In the genomic region with DNA sequence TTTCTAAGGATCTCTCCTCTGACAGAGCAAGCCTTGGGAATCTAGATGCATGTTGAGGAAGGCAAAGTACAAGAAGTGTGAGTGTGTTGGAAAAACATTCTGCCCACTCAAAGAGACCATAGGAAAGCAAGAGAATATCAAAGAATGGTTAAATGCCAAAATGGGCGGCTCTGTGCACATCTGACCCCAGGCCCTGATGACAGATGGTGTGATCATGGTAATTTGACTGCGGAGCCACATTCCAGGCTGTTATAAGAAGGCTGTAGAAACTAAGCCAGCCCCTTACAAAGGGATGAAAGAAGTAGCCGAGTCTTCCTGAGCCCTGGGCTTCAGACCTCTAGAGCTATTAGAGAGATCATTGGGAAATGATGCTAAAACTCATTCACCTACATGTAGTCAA, we compare ENCODE assay signal across 17 mouse cellular contexts. TPM values are rescaled to one million over a fixed set of nuclear protein-coding genes. Genes with fewer than 3 reads are reported as not detected.
DNase-seq lines count a peak whose midpoint lies in the region; ATAC-seq lines count a peak whose summit lies in the region.
"Had no signal": no experiment of that assay in that cellular context is flagged by ENCODE, and none has a peak within 500 bp of the region (broad histone marks: within the 10 kb centered on the region; RNA-seq: fewer than 3 reads in every experiment).

No protein-coding gene starts in this region.

- H3K9ac ChIP-seq in forebrain, embryonic 13.5 days, result no peak overlapping the region
- H3K9ac ChIP-seq in forebrain, embryonic 15.5 days (replicated peaks), result no peak overlapping the region
- no peak overlapping the region for H3K9ac ChIP-seq in midbrain, embryonic 13.5 days (replicated peaks)
- H3K9ac ChIP-seq in hindbrain, embryonic 16.5 days (ENCODE audit: low read depth, low read length), result no peak overlapping the region
- H3K9ac ChIP-seq: hindbrain, embryonic 15.5 days; limb, embryonic 15.5 days had no signal

- no peak for ATAC-seq in forebrain, embryonic 13.5 days
- no peak for ATAC-seq in forebrain, embryonic 15.5 days (replicated peaks)
- ATAC-seq in midbrain, embryonic 13.5 days, result no peak
- peak; percentile 30; the same call in 1 of the 2 replicates for ATAC-seq in hindbrain, embryonic 16.5 days

- no peak for DNase-seq in midbrain, embryonic 10.5 days (ENCODE audit: low spot score)
- DNase-seq in mesoderm, embryonic 11.5 days (ENCODE audit: low read depth, low spot score), result peak; percentile 41
- DNase-seq in adipocyte (ENCODE audit: low spot score), result no peak
- DNase-seq: adrenal gland, postnatal 14 days; B cell, adult 2 months; cerebellum, adult 8-10 months; gastrocnemius, postnatal 10 days; kidney, adult 18-20 months; kidney, postnatal 4 days; thymus, postnatal 4 days had no signal

- peaks cover 9% of the 10 kb centered on the region for H3K4me1 ChIP-seq in forebrain, embryonic 13.5 days
- peaks cover 17% of the 10 kb centered on the region for H3K4me1 ChIP-seq in forebrain, embryonic 15.5 days
- peaks cover 26% of the 10 kb centered on the region for H3K4me1 ChIP-seq in midbrain, embryonic 10.5 days
- H3K4me1 ChIP-seq in midbrain, embryonic 13.5 days (replicated peaks), result peaks cover 11% of the 10 kb centered on the region
- H3K4me1 ChIP-seq in hindbrain, embryonic 16.5 days (ENCODE audit: control insufficient read depth, insufficient read depth, low read depth, low read length), result no peaks in the 10 kb centered on the region; the same call in 1 of the 2 replicates
- H3K4me1 ChIP-seq: limb, embryonic 15.5 days had no signal

- H3K4me2 ChIP-seq in forebrain, embryonic 13.5 days, result no peak overlapping the region
- H3K4me2 ChIP-seq in forebrain, embryonic 15.5 days (replicated peaks), result no peak overlapping the region
- H3K4me2 ChIP-seq in midbrain, embryonic 13.5 days (replicated peaks), result no peak overlapping the region
- H3K4me2 ChIP-seq in hindbrain, embryonic 16.5 days (ENCODE audit: low read length), result no peak overlapping the region
- H3K4me2 ChIP-seq: hindbrain, embryonic 15.5 days; limb, embryonic 15.5 days had no signal

- no peaks in the 10 kb centered on the region for H3K36me3 ChIP-seq in forebrain, embryonic 13.5 days (ENCODE audit: poor library complexity, severe bottlenecking)
- no peaks in the 10 kb centered on the region for H3K36me3 ChIP-seq in forebrain, embryonic 15.5 days
- H3K36me3 ChIP-seq in midbrain, embryonic 10.5 days, result 0 out of 2 replicates have a peak, but pooled peaks cover 3% of the 10 kb centered on the region
- peaks cover 3% of the 10 kb centered on the region; the same call in 1 of the 2 replicates for H3K36me3 ChIP-seq in midbrain, embryonic 13.5 days
- no peaks in the 10 kb centered on the region for H3K36me3 ChIP-seq in hindbrain, embryonic 16.5 days (ENCODE audit: control insufficient read depth, insufficient read depth, low read length)
- H3K36me3 ChIP-seq: embryonic facial prominence, embryonic 10.5 days; hindbrain, embryonic 15.5 days; limb, embryonic 15.5 days had no signal

- peak overlapping the region; percentile 10; the same call in 1 of the 2 replicates for H3K27ac ChIP-seq in forebrain, embryonic 13.5 days
- no peak overlapping the region for H3K27ac ChIP-seq in forebrain, embryonic 15.5 days (replicated peaks)
- peak overlapping the region; percentile 28; the same call in 1 of the 2 replicates for H3K27ac ChIP-seq in midbrain, embryonic 10.5 days (replicated peaks)
- no peak overlapping the region for H3K27ac ChIP-seq in midbrain, embryonic 13.5 days
- no peak overlapping the region for H3K27ac ChIP-seq in hindbrain, embryonic 16.5 days (ENCODE audit: low read depth, low read length)
- H3K27ac ChIP-seq: embryonic facial prominence, embryonic 10.5 days; hindbrain, embryonic 15.5 days; limb, embryonic 15.5 days had no signal

- no peaks in the 10 kb centered on the region for H3K27me3 ChIP-seq in forebrain, embryonic 13.5 days
- H3K27me3 ChIP-seq in forebrain, embryonic 15.5 days, result no peaks in the 10 kb centered on the region
- H3K27me3 ChIP-seq in midbrain, embryonic 10.5 days (ENCODE audit: low read depth, poor library complexity, severe bottlenecking), result no peaks in the 10 kb centered on the region
- H3K27me3 ChIP-seq in midbrain, embryonic 13.5 days, result no peaks in the 10 kb centered on the region
- no peaks in the 10 kb centered on the region for H3K27me3 ChIP-seq in hindbrain, embryonic 16.5 days (replicated peaks; ENCODE audit: control insufficient read depth, insufficient read depth, low read length)
- H3K27me3 ChIP-seq: hindbrain, embryonic 15.5 days; limb, embryonic 15.5 days had no signal

- no peaks in the 10 kb centered on the region for H3K9me3 ChIP-seq in forebrain, embryonic 13.5 days (replicated peaks)
- no peaks in the 10 kb centered on the region for H3K9me3 ChIP-seq in forebrain, embryonic 15.5 days
- no peaks in the 10 kb centered on the region for H3K9me3 ChIP-seq in midbrain, embryonic 10.5 days (replicated peaks)
- no peaks in the 10 kb centered on the region for H3K9me3 ChIP-seq in midbrain, embryonic 13.5 days
- H3K9me3 ChIP-seq in hindbrain, embryonic 16.5 days (ENCODE audit: control insufficient read depth, low read length), result no peaks in the 10 kb centered on the region
- H3K9me3 ChIP-seq: embryonic facial prominence, embryonic 10.5 days; hindbrain, embryonic 15.5 days; limb, embryonic 15.5 days had no signal

- 66% methylated on average over 3 of the region's 3 CpGs for WGBS in forebrain, embryonic 13.5 days
- WGBS in forebrain, embryonic 15.5 days, result 53% methylated on average over 3 of the region's 3 CpGs
- WGBS in midbrain, embryonic 10.5 days, result 62% methylated on average over 3 of the region's 3 CpGs
- 59% methylated on average over 3 of the region's 3 CpGs for WGBS in midbrain, embryonic 13.5 days
- WGBS in hindbrain, embryonic 16.5 days, result 21% methylated on average over 3 of the region's 3 CpGs

- H3K4me3 ChIP-seq in forebrain, embryonic 13.5 days, result no peak overlapping the region
- H3K4me3 ChIP-seq in forebrain, embryonic 15.5 days, result no peak overlapping the region
- H3K4me3 ChIP-seq in midbrain, embryonic 10.5 days, result no peak overlapping the region
- H3K4me3 ChIP-seq in midbrain, embryonic 13.5 days (replicated peaks), result no peak overlapping the region
- H3K4me3 ChIP-seq in hindbrain, embryonic 16.5 days (ENCODE audit: low read length), result no peak overlapping the region
- H3K4me3 ChIP-seq: embryonic facial prominence, embryonic 10.5 days; hindbrain, embryonic 15.5 days; limb, embryonic 15.5 days had no signal

RNA-seq across cellular contexts. Expression of a gene that starts 22.1 kb away (rescaled TPM):
- 34.7 and 35.5 TPM in 2 replicates for polyA plus RNA-seq in forebrain, embryonic 13.5 days (2015; fragmentation: Nextera tagmentation; extraction: Ambion mirVana)
- polyA plus RNA-seq in forebrain, embryonic 15.5 days (2015; fragmentation: Nextera tagmentation; extraction: Ambion mirVana), result 49.0 and 51.0 TPM in 2 replicates
- 24.8 and 33.9 TPM in 2 replicates for polyA plus RNA-seq in midbrain, embryonic 10.5 days (2016; fragmentation: Nextera tagmentation; extraction: Ambion mirVana)
- polyA plus RNA-seq in midbrain, embryonic 13.5 days (2015; fragmentation: Nextera tagmentation; extraction: Ambion mirVana), result 25.0 and 27.1 TPM in 2 replicates
- 15.8 and 22.2 TPM in 2 replicates for polyA plus RNA-seq in hindbrain, embryonic 16.5 days (2015; fragmentation: Nextera tagmentation; extraction: Ambion mirVana)

Comparison
In these comparisons a context has a peak if more than half of its experiments do, and no peak if none do; other contexts are left out.
1. H3K27ac ChIP-seq: peak in forebrain, embryonic 13.5 days (single experiment) and midbrain, embryonic 10.5 days (single experiment); none in forebrain, embryonic 15.5 days (single experiment), midbrain, embryonic 13.5 days (single experiment) and hindbrain, embryonic 16.5 days (single experiment).